Mouse (Mus musculus): Measurements from ENCODE around the gene Ttc7b.

DNA sequence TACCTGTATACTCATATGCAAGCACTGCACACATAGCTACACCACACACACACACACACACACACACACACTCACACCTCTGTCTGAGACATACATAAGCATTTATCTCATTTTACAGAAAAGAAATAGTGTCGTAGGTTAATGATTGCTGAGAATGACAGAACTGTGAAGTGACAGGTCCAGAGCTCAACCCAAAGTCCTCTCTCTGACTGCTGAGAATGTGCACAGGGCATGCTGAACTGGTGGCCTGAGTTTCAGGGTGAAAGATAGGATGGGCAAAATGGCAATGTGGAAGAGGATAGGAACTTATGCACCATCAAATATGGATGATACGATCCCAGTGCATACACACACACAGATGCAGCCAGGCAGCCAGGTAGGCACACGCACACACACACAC, 120.5 kb downstream of the Ttc7b start:
- TF ChIP-seq MAX (IDR thresholded peaks at IDR 0.05), result no peak
- TF ChIP-seq CTCF (IDR thresholded peaks at IDR 0.05; ENCODE audit: control insufficient read depth, insufficient read depth, insufficient read length), result no peak
- TF ChIP-seq CEBPB (IDR thresholded peaks at IDR 0.05; ENCODE audit: low read depth), result no peak
- TF ChIP-seq MYOD1 (IDR thresholded peaks at IDR 0.05; ENCODE audit: control insufficient read depth, insufficient read length, low read depth), result no peak
- no peak for TF ChIP-seq USF1 (IDR thresholded peaks at IDR 0.05; ENCODE audit: low read depth)

Data from C2C12 (cell line).